Mouse (Mus musculus): ENCODE results near the gene Txnip.
"Not testable (repeated sequence)": the region's sequence is repeated elsewhere in the genome, so short reads cannot be mapped to it uniquely, and the experiment has no call there.

The Txnip gene

DNA sequence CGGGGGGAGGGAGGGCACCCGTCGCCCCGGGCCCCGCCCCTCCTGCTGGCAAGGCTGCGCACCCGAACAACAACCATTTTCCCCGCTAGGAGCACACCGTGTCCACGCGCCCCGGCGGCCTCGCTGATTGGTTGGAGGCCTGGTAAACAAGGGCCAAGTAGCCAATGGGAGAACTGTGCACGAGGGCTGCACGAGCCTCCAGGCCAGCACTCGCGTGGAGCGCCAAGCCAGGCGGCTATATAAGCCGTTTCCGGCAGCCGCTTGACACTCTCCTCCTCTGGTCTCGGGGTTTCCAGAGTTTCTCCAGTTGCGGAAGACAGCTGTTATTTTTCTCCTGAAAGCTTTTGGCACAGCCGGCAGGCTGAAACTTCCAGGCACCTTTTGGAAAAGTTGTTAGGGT is at the start of gene Txnip:
TSS of gene Txnip (plus strand) at position 264 of the 400 bp plus-strand sequence.
- DNase-seq = peak; percentile 100

DNA sequence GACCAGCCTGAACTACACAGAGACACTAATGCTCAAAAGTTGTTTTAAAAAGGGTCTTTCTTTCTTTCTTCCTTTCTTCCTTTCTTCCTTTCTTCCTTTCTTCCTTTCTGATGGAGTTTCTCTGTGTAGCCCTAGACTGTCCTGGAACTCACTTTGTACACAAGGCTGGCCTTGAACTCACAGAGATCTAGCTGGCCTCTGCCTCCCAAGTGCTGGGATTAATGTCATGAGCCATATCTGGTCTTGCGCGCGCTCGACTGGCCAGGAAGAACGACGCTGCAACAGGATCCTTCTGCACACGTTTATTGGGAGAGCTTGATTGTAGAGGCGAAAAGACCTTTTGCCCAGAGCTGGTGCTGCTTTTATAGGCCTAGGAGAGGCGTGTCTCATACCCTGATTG is 49.8 kb upstream of the Txnip start:
- DNase-seq = not testable (repeated sequence)

DNA sequence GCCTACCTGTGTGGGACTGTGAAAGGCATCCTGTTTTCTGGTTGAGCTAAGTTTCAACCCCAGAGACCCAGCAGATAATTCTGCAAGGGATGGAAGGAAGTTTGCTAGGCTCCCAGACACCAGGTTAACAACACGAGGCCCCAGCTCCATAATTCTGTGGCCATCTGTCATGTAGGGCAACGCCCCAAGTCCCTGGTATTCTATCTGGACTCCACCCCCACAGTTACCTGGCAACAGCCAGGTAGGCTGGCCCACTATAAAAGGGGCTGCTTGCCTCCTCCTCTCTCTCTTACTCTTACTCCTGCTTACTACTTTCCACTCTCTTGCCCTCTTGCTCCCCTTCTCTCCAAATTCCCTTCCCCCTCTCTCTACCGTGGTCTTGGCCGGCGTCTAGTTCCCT is 37.6 kb upstream of the Txnip start:
- no peak for DNase-seq

DNA sequence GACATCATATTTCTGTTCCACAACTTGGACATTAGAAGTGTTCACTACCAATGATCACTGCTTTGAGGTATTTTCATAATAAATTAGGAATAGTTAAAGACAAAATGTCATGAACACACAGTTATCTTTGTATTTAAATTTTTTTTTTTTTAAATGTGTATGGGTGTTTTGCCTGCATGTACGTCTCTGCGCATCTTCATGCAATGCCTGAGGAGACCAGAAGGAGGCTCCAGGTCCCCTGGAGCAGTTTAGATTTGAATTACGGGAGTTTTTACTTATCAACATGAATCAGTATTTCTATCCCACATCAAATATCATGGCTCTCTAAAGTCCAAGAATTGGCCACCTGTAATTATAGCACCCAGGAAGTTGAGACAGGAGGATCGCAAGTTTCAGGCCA is 35.6 kb upstream of the Txnip start:
- no peak for DNase-seq

DNA sequence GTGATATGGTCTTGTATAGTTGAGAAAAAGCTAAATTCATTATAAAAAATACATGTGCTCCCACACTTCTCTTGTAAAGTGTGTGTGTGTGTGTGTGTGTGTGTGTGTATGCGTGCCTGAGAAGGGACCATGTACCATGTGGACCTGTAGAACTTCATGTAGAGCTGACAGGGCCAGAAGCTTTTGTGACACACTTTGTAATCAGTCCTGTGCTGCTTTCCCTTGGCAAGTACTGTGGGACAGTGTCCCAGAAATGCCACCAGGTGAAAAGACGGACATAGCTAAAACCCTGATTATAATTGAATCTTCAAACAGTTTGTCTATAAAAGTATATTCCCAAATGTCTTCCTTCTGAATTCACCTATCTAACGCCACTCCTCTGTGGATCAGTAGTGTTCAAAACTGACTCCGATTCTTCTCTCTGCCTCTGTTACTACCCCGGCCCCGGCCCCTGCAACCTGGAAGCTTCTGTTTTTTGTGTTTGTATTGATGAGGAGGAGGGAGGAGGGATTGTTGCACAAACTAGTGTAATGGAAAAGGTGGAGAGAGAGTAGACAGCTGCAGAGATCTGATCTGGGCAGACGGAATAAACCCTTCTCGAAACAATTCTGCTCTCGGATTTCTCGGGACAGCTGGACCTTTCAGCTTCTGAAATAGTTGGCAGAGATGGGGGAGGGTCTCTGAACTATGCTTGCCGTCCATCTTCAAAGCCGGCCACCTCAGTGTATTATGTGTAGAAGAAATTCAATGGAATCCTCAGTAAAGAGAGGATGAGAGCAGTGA is 33.5 kb upstream of the Txnip start:
- no peak for DNase-seq

DNA sequence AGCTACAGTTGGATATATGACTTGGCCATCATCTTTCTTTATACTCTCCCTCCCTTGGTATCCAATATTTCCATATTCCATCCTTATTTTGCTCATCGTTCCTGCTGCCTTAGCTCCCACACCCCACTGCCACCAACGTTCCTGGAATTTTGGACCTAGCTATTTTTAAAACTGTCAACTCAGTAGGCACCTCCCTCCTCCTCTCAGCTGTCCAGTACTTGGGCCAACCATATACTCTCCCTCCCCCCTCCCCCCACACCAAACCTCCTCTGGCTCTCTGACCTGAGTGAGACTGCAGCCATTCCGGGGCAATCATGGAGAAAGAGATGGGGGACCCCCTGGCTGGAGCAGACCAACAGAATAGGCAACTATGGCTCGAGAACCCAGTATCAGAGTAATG is 32.8 kb upstream of the Txnip start, which contains the start of gene Hfe2:
TSS of gene Hfe2 (plus strand) at position 259 of the 400 bp plus-strand sequence.
- no peak for DNase-seq

DNA sequence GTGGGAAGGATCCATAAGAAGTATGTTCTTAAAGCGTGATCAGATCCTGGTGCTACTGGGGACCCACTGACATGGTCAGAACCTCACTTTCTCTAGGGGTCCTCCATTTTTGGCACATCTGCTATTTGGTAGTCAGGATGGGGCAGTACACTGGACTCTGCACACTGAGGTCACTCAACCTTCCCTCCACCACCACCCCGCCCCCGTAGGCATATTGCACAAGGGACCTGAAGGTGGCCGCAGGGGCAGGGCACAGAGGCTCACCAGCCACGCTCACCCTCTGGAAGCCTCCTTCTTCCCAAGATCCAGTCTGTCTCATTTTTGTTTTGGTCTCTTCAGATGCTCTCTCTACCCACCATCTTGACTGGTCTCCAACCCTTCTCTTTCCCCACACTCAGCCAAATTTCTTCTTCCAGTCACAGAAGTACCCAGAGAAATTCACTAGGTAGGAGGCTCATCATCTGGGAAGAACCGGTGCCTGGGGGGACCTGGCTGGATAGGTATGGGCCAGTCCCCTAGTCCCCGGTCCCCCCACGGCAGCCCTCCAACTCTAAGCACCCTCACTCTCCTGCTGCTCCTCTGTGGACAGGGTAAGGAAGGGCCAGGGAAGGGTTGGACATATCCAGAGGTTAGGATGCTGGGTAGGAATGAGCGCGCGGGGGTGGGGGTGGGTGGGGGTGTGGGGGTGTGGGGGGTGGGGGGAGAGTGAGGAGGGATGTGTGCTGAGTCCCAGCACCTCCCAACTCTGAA is 31.6 kb upstream of the Txnip start:
- DNase-seq = no peak

DNA sequence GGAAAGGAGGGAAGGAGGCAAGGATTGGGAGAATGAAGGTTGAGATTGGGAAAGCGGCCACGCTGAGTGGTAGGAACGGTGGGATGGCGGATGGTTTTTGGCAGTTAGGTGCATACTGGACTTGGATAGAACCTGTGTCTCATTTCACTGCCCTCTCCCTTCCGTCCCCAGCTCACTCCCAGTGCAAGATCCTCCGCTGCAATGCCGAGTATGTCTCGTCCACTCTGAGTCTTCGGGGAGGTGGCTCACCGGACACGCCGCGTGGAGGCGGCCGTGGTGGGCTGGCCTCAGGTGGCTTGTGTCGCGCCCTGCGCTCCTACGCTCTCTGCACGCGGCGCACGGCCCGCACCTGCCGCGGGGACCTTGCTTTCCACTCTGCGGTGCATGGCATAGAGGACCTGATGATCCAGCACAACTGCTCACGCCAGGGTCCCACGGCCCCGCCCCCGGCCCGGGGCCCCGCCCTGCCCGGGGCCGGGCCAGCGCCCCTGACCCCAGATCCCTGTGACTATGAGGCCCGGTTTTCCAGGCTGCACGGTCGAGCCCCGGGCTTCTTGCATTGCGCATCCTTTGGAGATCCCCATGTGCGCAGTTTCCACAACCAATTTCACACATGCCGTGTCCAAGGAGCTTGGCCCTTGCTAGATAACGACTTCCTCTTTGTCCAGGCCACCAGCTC is 30.8 kb upstream of the Txnip start:
- no peak for DNase-seq

DNA sequence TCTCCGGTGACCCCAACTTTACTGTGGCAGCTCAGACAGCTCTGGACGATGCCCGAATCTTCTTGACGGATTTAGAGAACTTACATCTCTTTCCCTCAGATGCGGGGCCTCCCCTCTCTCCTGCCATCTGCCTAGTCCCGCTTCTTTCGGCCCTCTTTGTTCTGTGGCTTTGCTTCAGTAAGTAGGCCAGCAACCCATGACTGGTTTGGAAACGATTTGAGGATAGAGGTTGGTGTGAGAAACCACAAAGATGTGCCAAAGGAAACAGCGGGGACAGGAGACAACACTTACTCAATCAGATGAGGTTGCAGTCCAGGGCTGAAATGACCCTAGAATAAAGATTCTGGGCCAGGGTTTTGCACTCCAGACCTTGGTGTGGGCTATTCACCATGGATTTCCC is 29.3 kb upstream of the Txnip start:
- no peak for DNase-seq

DNA sequence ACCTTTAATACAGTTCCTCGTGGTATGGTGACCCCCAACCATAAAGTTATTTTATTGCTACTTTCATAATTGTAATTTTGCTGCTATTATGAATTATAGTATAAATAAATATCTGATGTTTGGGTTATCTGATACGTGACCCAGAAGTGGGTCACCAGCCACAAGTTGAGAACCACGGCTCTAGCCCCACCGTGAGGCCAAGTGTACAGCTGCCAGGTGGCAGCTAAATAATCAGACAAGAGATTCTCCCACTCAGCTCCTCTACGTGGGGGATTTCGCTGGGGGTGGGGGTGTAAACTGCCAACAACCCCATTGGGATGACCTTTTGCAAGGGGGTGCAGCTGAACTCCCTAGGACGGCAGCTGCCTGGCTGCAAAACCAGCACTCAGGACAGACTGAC is 25.7 kb upstream of the Txnip start:
- DNase-seq = no peak

DNA sequence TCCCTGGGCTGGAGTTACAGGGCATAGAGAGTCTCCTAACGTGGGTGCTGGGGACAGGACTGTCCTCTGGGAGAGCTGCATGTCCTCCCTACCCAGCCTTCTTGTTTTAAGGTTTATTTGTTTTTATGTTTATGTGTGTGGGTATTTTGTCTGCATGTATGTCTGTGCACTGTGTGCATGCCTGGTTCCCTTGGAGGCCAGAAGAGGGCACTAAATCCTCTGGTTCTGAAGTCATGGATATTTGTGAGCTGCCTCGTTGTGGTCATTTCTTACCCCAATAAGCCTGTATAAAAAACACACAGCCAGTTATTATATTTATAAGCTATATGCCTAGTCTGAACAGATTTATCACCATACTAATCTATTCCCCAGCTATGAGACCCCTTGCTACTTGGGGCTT is 23.5 kb upstream of the Txnip start:
- no peak for DNase-seq

DNA sequence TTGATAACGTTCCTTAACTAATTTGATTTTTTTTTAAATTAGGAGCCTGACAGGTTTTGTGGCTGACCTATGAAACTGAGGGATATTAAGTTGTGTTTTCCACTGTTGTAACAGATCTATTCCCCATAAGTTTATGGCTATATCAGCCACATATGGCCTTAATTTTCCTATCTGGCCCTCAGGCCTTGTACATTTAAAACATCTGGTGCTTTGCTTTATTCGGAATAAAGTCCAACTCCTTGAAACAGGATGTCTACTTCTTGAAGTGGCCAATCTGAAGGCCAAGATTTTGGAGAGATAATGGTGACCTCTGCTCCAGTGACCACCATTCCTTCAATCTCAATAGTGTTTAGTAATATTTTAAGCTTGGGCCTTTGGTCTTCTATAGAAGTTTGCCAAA is 18.4 kb upstream of the Txnip start:
- DNase-seq = no peak

DNA sequence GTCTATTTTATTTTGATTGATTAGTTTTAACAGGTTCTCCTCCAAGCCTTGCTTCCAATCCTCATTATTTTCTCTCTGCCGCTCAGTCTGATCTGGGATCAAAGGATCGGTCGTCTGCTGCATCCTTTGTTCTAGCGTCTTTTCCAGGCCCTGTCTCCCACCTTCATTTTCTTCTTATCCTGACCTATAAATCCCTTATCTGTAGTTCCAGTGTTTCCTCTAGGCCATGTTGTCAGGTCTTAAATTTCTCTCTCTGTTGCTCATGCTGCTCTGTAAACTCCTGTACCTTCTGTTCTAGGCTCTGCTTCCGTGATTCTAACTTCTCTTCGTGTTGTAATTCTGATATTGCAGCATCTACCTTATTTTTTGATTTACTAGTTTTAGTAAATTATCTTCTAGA is 17.0 kb upstream of the Txnip start:
- no peak for DNase-seq

DNA sequence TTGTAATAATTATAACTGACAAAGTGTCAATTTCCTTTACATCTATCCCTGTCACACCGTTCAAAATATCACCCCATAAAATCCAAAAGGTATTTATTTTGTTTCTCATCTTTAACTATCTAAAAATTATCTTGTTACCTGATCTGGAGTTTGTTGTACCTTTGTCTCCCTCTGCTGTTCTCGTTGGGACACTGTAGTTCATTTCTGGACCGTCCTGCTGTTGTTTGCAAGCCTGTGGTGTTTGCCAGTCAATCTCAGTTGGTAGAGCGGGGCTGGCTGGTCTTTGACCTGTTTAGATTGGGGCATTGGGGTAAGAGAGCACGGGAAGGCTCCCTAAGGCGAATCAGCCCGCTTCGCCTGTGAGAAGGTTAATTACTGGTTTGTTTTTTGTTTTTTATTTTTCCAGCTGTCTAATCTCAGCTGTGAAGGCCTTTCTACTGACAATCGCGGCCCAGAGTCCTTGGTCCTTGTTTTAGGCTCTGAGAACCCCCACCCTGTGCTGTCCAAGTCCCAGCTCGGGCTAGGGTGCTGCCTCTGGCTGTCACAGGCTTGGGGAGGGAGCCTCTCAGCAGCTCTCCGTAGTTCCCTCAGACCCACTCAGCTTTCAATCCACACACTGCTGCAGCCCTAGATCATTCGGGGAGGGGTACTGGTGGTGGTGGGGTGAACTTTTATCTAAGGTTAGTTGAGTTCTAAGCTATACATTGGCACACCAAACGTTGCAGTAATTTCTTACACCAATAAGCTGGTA is 16.3 kb upstream of the Txnip start:
- DNase-seq = no peak

DNA sequence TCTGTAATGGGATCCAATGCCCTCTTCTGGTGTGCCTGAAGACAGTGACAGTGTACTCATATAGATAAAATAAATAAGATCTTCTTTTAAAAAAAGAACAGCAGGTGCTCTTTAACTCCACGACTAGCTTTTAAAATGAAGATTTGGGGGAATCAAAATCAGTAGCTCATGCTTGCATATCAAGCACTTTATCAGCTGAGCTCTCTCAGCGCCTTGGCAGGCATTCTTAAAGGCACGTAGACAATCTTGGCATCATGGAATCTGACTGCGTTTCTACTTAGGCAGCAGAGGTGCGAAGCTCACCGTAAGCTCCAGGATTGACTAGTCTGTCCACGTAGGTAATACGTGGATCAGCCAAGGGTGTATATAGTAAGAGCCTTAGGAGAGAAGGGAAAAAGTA is 15.2 kb upstream of the Txnip start:
- no peak for DNase-seq

DNA sequence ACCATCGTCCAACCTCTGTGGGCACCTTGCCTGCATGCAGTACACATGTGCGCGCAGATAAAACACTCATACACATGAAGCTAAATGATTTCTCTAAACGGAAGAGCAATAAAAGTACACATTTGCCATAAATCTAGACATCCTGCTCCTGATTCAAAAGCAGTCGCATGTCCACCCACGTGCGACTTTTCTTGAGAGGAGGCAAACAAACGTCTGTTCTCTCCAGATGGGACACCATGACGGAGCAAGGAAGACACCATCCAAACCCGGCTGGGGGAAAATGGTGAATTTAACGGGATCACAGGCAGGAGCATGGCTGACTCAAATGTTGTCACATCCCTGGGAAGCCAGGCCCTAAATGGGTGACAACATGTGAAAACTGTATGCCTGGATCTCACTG is 14.4 kb upstream of the Txnip start:
- no peak for DNase-seq

DNA sequence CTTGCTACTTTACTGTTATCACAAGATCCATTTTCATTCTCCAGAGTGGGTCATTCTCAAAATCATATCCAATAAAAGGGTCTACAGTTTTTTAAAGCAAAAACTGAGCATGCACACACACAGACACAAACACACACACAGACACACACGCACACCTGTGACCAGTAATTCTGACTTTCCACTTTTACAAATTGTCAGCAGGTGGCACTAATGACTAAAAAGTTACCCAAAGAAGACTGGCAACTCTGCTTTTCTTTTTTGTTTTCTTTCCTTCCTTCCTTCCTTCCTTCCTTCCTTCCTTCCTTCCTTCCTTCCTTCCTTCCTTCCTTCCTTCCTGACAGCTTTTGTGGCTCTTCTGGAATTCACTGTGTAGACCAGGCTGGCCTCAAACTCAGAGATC is 12.2 kb upstream of the Txnip start:
- DNase-seq = no peak

DNA sequence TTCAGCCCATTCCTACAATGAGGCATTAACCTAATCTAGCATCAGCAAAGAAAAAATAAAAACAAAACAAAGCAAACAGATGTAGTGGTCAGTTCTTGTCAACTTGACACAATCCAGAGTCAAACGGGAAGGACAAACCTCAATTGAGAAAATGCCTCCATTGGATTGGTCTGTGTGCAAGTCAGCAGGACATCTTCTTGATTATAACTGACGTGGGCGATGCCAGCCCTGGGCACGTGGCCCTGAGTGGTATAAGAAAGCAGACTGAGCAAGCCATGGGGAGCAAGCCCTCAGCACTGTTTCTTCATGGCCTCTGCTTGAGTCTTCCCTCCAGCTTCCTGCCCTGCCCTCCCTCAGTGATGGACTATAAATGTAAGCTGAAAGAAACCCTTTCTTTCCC is 10.9 kb upstream of the Txnip start:
- no peak for DNase-seq

DNA sequence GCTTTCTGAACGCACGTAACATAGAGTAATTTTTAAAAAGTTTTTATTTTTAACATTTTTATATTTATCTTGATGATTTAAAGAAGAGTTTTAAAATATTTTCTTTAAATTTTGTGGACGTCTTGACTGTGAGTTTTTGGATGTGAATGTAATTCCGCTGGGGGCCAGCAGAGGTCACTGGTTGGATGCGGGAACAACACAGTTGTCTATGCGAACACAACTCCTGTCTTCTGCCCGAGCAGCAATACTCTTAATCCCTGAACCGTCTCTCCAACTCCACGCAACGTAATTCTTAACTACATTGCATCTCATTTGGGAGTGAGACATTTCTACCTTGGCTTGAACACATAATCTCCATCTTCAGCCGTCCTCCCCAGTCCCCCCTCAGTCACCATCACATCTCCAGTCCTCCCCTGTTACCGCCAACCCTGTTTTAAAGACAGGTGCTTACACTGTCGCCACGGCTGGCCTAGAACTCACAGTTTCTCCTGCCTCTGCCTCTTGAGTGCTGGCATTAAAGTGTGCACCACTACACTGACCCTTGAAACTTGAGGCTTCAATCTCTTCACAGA is 10.3 kb upstream of the Txnip start:
- DNase-seq = peak; percentile 84

DNA sequence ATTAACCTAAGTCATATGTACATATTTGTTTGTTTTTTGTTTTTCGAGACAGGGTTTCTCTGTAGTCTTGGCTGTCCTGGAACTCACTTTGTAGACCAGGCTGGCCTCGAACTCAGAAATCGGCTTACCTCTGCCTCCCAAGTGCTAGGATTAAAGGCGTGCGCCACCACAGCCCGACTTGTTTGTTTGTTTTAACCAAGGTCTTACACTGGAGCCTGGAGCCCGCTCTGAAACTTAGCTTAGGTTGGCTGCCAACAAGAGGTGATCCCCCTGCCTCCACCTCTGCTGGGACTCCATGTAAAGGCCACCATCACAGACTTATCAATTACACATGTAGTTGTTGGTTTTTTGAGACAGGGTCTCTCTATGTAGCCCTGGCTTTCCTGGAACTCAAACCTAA is 8.9 kb upstream of the Txnip start:
- DNase-seq = no peak

DNA sequence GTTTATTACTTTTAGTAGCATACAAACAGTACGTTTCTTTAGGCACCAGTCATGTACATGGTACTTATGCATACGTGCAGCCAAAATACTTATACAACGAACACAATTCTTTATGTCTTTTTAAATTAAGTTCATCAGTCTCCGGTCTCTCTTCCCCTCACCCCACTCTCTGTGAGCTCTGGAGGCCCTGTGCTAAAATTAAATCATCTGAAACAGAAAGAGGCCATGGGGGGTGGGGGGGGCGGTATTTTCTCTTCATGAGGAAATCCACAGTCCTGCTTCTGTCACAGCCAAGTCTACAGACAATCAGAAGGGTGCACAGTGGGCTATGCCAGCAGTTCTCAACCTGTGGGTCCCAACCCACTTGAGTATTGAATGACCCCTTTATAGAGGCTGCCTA is 8.4 kb upstream of the Txnip start:
- no peak for DNase-seq

DNA sequence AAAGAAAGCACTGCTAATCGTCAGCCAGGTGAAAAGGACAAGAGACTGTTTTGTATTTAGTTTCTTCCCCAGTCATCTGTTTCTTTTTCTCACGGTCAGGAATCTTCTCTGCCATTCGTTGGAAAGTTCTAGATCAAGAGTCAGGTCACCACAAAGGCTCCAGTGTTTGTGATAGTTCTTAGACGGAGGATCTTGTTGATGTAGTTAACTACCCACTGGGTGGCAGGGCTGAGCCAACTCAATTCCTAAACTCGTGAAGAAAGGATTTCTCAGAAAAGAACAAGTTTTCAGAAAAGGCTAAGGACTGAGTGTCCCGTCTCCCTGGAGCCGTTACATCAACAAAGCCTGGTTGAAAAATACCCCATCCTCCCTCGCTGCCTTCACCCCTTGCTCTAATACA is 6.6 kb upstream of the Txnip start:
- DNase-seq = peak; percentile 84

DNA sequence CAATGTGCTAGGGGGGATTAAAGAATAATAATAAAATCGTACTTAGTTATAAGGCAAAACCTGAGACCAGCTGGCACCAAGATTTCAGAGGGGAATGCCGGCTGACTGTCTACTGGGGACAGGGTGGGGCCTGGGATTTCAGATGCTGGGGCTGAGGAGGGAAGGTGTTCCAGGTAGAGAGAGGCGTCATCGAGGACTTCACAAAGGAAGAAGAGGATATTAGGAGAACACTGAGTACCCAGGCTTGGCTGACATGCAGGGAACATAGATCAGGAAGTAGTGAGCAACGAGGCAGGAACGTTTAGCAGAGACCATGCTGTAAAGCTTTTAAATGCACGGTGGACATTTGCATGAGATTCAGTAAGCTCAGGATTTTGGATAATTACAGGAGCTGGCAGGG is 5.9 kb upstream of the Txnip start:
- no peak for DNase-seq

All from kidney, postnatal 14 days (tissue).